Mouse (Mus musculus): ENCODE measurements around the gene Kcnk5.

Gene Kcnk5

DNA sequence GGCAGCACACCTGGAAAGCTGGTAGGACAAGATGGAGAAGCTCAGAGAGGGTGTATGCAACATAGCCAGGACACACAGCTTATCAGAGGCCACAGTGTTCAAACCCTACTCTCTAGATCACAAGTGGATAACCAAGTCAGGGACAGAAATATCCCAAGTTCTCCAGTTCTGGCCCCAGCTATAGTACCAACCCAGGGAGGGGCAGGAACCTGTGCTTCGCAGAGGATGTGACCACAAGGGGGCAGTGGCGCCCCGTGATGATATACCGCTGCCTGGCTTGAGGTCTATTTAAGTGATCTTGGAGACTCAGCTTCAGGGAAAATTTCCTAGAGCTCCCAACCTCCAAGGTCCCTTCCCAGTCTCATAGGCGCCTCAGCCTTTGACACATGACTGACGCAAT lies 67.6 kb downstream of the Kcnk5 start:
- peak; percentile 60 for DNase-seq (ENCODE audit: low spot score)

DNA sequence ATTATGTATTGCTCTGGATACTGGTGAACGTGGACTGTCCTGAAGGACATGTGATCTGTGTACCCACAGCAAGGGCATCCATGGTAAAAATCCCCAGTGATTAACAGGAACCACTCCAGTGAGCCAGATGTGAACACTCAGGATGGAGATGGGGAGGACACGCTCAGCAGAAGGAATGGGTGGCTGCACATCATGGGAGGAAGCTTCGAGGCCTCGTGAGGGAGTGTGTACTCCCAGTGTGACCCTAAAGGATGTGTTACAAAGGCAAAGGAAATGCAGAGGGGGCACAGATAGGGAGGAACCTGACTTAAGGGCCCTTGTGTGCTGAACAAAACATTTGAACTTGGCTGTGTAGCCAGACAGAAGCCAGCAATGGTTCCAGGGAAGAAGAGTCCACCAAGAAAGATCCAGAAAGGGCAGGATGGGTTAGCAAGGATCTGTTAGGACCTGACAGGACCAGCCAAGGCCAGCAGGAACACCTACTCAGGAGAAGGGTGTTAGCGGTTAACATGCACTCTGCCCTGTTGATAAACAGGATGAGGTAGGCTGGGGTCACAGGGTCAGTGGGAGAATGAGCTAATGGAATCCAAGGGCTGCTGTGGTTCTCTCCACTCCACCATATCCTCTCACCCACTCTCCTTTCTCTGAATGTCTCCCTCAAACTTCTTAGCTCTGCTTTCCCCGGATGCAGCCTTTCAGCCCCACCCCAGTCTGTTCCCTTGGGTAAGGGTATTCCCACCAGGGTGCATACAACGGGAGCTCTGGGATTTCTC lies 68.2 kb downstream of the Kcnk5 start:
- DNase-seq (ENCODE audit: low spot score), result no peak

DNA sequence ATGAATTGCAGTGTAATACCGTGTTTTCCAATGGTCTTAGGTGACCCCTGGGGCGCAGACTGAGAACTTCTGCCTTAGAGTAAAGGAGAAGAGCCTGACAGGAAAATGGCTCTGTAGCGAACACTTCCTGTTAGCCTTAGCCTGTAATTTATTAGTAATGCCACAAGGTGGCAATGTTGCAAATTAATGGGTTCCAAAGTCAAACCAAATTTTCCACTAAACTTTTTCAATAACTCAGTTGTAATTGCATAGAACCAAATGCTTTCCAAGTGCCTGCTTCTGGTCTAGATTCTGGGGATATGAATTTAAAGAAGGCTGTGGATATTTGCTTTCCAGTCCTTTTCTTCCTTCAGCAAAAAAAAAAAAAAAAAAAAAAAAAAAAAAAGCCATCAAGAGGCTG lies 69.4 kb downstream of the Kcnk5 start:
- DNase-seq (ENCODE audit: low spot score), result no peak

DNA sequence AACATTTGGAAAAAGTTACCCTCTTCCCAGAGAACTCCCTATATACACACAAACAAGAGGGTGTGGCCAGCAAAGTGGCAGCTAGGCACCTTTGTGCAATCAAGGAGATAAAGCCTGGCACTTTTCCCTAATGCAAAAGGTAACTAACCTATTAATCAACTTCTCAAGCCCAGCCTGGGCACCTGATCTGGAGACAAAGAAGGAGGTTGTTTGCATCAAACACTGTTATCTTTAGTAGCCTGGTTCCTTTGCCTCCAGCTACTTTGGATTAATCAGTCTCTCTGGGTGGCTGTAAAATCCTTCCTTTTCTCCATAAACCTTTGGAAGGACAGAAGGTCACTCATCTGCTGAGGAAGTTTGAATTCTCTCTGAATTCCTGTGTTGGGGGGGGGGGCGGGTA lies 70.7 kb downstream of the Kcnk5 start:
- no peak for DNase-seq (ENCODE audit: low spot score)

DNA sequence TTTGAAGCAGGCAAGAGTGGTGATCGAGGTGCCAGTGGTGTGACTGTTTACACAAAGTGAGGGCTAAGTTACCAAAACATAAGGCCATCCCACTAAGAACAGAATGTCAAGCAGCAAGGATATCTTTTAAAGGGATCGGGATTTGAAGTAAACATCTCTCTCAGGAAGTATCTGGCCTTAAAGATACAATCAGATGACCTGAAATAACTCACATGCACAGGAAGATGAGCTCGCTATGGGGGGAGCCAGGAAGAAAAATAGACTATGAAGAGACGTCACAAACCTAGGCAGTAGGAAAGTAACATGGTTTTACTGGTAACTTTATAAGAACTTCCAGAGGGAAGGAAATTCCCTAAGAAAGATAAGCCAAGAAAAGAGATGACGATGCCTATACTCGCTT lies 75.3 kb downstream of the Kcnk5 start:
- DNase-seq (ENCODE audit: low spot score), result no peak

DNA sequence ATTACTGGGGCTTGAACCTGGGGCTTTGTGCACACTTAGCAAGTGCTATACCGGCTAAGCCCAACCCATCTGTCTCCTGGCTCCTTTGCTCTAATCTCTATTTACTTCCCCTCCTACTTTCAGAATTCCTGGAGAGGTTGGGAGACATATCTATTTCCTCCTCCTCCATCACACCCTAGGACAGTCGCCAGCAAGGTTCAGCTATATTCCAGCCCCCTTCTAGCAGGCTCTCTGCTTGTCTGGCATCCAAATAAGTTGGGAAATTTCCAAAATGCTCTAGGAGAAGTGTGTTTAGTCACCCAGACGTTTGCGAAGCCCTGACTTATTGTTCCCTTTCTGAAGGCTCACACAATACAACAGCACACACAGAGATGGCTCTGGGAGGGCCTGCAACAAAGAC lies 78.4 kb downstream of the Kcnk5 start:
- no peak for DNase-seq (ENCODE audit: low spot score)

DNA sequence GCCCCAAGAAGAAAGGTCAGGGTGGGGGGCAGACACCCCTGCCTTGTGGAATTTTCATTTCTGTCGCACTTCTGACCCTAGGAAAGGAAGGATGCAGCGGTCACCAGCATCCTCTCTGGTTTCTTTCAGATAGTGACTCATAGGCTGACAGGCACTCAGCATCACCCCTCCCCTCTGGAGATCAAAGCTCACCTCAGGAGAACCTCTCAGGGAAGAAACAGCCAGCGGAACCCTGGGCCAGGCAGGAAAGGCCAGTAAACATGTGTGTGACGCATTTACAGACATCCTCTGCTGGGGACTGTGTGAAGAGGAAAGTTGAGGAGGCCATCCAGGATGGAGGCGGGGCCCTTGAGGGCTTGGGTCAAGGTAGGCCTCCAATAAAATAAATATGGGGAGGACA lies 83.5 kb downstream of the Kcnk5 start:
- DNase-seq (ENCODE audit: low spot score), result no peak

DNA sequence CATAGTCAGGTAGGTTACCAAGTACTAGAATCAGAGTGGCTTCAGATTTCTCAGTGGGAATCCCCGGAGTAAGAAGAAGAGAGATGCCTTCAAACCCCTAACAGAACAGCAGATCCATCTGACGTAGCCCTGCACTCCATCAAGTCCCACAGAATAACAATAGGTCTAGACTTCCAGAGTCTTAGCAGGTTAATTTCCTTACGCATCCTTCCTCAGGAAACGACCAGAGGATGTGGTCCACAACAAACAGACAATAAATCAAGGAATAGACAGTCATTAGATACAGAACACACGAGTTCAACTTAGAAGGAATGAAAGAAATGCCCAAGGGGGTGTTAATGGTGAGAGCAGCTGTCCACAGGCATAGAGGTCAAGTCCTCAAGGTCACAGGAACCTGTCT lies 86.7 kb downstream of the Kcnk5 start:
- DNase-seq (ENCODE audit: low spot score), result no peak

DNA sequence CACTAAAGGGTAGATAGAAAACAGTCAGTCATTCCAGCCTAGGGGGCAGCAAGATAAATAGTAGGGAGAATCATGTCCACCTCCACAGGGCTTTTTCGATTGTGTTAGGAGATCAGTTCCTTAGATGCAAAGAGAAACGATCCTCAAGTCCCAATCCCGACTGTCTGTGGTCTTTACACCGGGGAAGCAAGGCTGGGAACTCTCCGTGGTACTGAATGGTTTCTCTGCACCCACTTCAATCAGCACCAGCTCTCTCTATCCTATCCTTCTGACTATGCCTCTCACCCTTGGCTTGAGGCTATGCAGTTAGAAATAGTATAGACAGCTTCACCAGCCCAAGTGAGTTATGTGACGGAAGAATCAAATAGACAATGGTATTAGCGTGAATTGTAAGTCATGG lies 88.1 kb downstream of the Kcnk5 start:
- DNase-seq (ENCODE audit: low spot score), result no peak
